Mouse (Mus musculus) embryonic facial prominence, embryonic 14.5 days (tissue): ENCODE data around the gene Ccl17. TPM values are rescaled to one million over a fixed set of nuclear protein-coding genes. Genes with fewer than 3 reads are reported as not detected.

Experiments used
- ATAC-seq: fragments of 200-750 bp; cut with Nextera tagmentation; 2 replicates; pipeline ENCODE4 v1.8.0; 2017; ENCODE audit warnings: low read depth, moderate number of reproducible peaks, moderate TSS enrichment
- DNase-seq: peaks from one replicate; pipeline ENCODE4 v3.0.0-alpha.2; 2015; ENCODE audit warnings: low spot score
- H3K27ac ChIP-seq: fragments of 300-500 bp; sonication (generic); replicated peaks from 2 replicates; pipeline ENCODE4 v1.5.1; 2014; ENCODE audit warnings: low read depth, mild to moderate bottlenecking, low read length, moderate library complexity
- H3K27me3 ChIP-seq: fragments of 300-500 bp; sonication (generic); replicated peaks from 2 replicates; pipeline ENCODE4 v1.6.1; 2014; ENCODE audit warnings: low read length; ENCODE audit not compliant: control insufficient read depth, insufficient read depth
- H3K36me3 ChIP-seq: fragments of 300-500 bp; sonication (generic); 2 replicates; pipeline ENCODE4 v1.6.1; 2014; ENCODE audit warnings: low read length, mixed read lengths; ENCODE audit not compliant: control insufficient read depth, insufficient read depth
- H3K4me1 ChIP-seq: fragments of 300-500 bp; sonication (generic); 2 replicates; pipeline ENCODE4 v1.6.1; 2014; ENCODE audit warnings: antibody characterized with exemption, low read length; ENCODE audit not compliant: control insufficient read depth, insufficient read depth
- H3K4me2 ChIP-seq: fragments of 300-500 bp; sonication (generic); 2 replicates; pipeline ENCODE4 v1.6.1; 2014; ENCODE audit warnings: low read depth, mild to moderate bottlenecking, low read length, moderate library complexity, mixed read lengths
- H3K4me3 ChIP-seq: fragments of 300-500 bp; sonication (generic); 2 replicates; pipeline ENCODE4 v1.5.1; 2014; ENCODE audit warnings: low read depth, mild to moderate bottlenecking, low read length
- H3K9ac ChIP-seq: fragments of 300-500 bp; sonication (generic); 2 replicates; pipeline ENCODE4 v1.6.1; 2014; ENCODE audit warnings: low read depth, mild to moderate bottlenecking, low read length, moderate library complexity, mixed read lengths
- H3K9me3 ChIP-seq: fragments of 300-500 bp; sonication (generic); 2 replicates; pipeline ENCODE4 v1.6.1; 2016; ENCODE audit warnings: low read length; ENCODE audit not compliant: control insufficient read depth
- WGBS: fragments of 180-500 bp; shearing (Covaris S2); extraction: QIAGEN DNeasy Blood & Tissue Kit; methylation state at CpG from one replicate; pipeline ENCODE4 v1.1.7; 2014; 5-methylcytosine and 5-hydroxymethylcytosine counted together
- polyA plus RNA-seq: library from polyadenylated mRNA; unstranded; fragments of >200 nt; fragmentation: Nextera tagmentation; extraction: Ambion mirVana; gene quantifications from 2 replicates; pipeline ENCODE4 v1.2.1, GENCODE M21; 2014

Gene Ccl17
- polyA plus RNA-seq, 1 experiment from 2014 or later, result 0.63 TPM

DNA sequence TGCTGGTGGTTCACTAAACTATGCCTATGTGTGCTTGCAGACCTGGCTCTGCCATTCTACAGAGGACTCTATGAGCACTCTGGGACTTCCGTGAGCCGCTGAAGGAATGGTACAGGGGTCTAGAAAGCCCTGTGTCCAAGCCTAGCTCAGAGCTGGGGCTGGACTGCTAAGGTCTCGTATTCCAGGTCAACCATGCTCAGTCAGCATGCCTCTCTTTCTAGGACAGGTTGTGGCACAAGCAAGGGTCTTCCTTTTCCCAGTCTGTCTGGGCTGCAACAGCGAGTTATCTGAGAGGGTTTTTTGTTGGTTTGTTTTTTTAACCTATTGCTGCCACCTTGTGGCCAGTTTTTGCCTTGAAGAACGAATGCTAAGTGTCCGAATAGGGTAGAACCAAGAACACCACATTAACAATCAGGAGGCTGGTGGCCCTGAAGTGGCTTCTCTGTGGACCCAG is 2.4 kb downstream of the Ccl17 start:
- no peaks in the 10 kb centered on the region for H3K4me1 ChIP-seq
- H3K36me3 ChIP-seq, result no peaks in the 10 kb centered on the region
- WGBS, result 29% methylated on average over 6 of the region's 6 CpGs
- H3K4me3 ChIP-seq, result no peak overlapping the region
- peak overlapping the region; percentile 39 for H3K4me2 ChIP-seq
- no peaks in the 10 kb centered on the region for H3K27me3 ChIP-seq
- no peak overlapping the region for H3K27ac ChIP-seq
- ATAC-seq (peak; percentile 65), DNase-seq (peak; percentile 91)
- H3K9ac ChIP-seq, result 0 out of 2 replicates have a peak overlapping the region, but pooled peaks have one; percentile 16
- H3K9me3 ChIP-seq, result no peaks in the 10 kb centered on the region

DNA sequence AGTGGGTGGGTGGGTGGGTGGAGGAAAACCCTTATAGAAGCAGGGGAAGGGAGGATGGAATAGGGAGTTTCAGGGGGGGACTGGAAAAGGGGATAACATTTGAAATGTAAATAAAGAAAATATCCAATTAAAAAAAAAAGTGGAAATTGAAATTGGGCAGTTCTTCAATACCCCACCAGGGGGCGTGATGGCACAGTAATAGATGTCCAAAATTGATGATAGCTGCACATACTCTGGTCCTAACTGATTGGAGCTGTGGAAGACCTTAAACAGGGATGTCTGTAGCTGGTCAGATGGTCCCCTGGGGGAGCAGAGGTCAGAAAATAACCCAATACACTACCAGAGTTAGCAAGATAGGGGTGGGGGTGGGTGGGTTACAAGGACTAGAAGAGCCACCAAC is 4.3 kb downstream of the Ccl17 start:
- Histone ChIP-seq H3K4me1 (no peaks in the 10 kb centered on the region), H3K27ac (no peak overlapping the region), H3K9ac (no peak overlapping the region), H3K36me3 (no peaks in the 10 kb centered on the region), H3K9me3 (no peaks in the 10 kb centered on the region), H3K27me3 (no peaks in the 10 kb centered on the region), H3K4me2 (no peak overlapping the region), H3K4me3 (no peak overlapping the region)
- 0% methylated on average over 1 of the region's 1 CpGs for WGBS
- ATAC-seq (no peak), DNase-seq (no peak)

DNA sequence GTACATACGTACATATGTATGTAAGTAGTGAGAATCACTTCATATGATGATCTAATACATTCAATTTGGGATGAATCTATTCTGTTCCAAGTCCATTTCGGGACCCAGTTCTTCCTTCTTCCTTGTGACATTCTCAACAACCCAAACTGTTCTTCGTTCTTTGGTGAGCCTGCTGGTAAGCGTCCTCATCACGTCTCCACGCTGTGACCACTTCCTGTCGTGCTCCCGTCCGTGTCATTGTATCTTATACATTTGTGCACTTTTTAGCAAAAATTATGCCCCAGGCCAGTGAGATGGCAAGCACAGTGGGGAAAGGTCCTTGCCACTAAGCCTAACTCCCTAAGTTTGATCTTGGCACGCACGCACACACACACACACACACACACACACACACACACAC is 7.7 kb downstream of the Ccl17 start:
- Histone ChIP-seq H3K4me3 (no peak overlapping the region), H3K27me3 (no peaks in the 10 kb centered on the region), H3K4me1 (no peaks in the 10 kb centered on the region), H3K9me3 (no peaks in the 10 kb centered on the region), H3K36me3 (peaks cover 20% of the 10 kb centered on the region), H3K9ac (no peak overlapping the region), H3K4me2 (no peak overlapping the region), H3K27ac (no peak overlapping the region)
- DNase-seq (no peak), ATAC-seq (no peak)
- WGBS, result 90% methylated on average over 11 of the region's 11 CpGs

DNA sequence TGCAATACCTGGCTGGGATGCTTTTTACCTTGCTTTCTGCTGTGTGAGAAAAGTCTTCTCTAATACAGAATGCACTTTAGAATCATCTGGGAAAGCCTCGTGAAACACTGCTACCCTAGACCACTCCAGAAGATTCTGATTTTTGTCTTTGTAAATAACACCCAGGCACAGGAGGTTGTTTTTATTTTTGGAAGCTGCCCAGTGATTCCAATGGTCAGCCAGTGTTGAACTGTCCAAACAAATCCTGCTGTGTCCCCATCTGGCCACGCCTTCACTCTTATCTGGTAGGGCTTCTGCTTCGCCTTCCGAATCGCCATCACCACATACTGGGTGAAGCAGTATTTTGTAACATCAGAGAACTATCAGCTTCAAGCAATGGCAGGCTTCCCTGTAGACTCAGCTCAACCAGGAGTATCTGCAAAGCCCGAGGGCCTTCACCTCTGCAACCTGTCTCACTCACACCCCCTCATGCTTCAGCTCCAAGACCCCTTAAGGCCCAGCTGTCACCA is 9.5 kb downstream of the Ccl17 start:
- H3K27ac ChIP-seq, result no peak overlapping the region
- no peak overlapping the region for H3K4me3 ChIP-seq
- no peaks in the 10 kb centered on the region for H3K9me3 ChIP-seq
- ATAC-seq (no peak), DNase-seq (no peak)
- H3K4me1 ChIP-seq, result no peaks in the 10 kb centered on the region
- H3K9ac ChIP-seq, result no peak overlapping the region
- H3K4me2 ChIP-seq, result no peak overlapping the region
- 83% methylated on average over 6 of the region's 6 CpGs for WGBS
- no peaks in the 10 kb centered on the region for H3K27me3 ChIP-seq
- H3K36me3 ChIP-seq, result peaks cover 37% of the 10 kb centered on the region

DNA sequence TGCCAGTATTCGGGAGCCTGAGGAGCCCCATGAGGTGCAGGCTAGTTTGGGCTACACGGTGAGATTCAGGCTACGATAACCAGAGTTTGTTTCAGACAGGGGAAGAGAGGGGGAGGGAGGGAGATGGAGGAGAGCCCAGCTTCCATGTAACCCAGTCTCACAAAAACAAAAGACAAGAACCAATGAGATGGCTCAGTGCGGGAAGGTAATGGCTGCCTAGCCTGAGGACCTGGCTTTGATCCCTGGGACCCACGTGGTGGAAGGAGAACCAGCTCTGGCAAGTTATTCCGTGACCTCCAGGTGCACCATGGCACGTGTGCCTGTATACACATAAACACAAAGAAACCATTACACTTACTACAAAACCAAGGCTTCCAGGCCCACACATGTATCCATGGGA is 10.3 kb downstream of the Ccl17 start:
- no peak overlapping the region for H3K4me3 ChIP-seq
- H3K36me3 ChIP-seq, result peaks cover 43% of the 10 kb centered on the region
- ATAC-seq (peak; percentile 42), DNase-seq (peak; percentile 47)
- no peak overlapping the region for H3K4me2 ChIP-seq
- H3K9ac ChIP-seq, result no peak overlapping the region
- no peaks in the 10 kb centered on the region for H3K9me3 ChIP-seq
- no peaks in the 10 kb centered on the region for H3K27me3 ChIP-seq
- H3K4me1 ChIP-seq, result no peaks in the 10 kb centered on the region
- no peak overlapping the region for H3K27ac ChIP-seq
- 61% methylated on average over 7 of the region's 7 CpGs for WGBS

DNA sequence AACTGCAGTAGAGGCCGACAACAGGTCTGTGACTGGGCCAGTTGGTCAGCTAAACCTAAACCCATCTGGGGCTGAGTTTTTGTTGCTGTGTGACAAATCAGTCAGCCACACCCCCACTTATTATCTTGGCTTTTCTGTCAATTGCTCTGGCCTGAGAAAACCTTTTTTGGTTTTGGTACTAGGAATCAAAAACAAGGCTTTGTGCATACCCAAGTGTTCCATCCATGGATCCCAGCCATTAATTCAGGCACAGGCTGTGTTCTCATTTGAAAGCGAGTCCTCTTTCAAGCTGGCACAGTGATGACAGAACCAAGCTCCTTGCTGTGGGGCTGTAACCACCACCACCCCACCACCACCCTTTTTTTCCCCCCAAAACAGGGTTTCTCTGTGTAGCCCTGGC is 11.1 kb downstream of the Ccl17 start:
- no peak for ATAC-seq
- H3K9me3 ChIP-seq, result no peaks in the 10 kb centered on the region
- no peaks in the 10 kb centered on the region for H3K4me1 ChIP-seq
- peaks cover 50% of the 10 kb centered on the region for H3K36me3 ChIP-seq
- H3K4me3 ChIP-seq, result no peak overlapping the region
- H3K4me2 ChIP-seq, result no peak overlapping the region
- H3K27me3 ChIP-seq, result no peaks in the 10 kb centered on the region
- no peak overlapping the region for H3K9ac ChIP-seq
- 94% methylated on average over 2 of the region's 2 CpGs for WGBS
- H3K27ac ChIP-seq, result no peak overlapping the region
- no peak for DNase-seq

DNA sequence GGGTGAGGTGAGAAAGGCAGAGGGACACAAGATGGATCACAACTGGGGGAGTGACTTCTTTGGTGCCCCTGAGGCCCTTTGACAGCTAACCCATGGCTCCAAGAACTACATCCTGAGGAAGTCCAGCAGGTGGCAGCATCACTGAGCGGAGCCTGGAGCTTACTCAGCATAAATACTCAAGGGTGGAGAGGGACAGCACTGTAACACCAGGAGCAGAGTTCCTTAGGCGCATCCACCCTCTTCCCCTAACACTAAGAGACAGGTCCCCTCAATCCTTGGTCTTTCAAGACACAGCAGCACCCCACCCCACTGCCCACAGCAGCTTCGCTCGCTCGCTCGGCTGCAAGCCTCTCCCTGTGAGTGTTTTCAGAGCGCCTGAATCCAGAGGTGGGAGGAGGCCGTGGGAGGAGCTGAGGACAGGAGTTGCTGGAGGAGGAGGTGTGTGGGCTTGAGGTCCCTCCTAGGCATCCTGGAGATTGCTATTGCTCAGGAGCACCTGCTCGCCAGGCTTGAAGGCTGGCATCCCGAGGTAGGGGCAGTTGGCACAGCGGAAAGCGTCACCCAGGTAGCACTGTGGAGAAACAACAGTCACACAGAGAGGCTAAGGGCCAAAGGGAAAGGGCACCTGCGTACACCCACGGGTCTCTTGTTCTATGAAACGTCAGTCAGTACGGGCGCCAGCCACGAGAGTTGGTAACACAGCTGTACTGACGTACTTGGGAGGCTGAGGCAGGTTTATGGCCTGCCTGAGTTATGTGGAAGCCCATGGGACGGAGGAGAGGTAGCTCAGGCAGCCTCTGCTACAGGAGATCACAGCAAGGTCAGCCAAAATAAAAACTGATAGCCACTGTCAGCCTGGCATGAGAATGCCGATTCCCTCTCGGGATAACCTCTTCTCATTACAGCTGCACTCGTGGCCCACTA is 12.6 kb downstream of the Ccl17 start:
- Histone ChIP-seq H3K4me1 (no peaks in the 10 kb centered on the region), H3K36me3 (peaks cover 52% of the 10 kb centered on the region), H3K4me2 (no peak overlapping the region), H3K4me3 (no peak overlapping the region), H3K27ac (no peak overlapping the region), H3K9me3 (no peaks in the 10 kb centered on the region), H3K27me3 (no peaks in the 10 kb centered on the region), H3K9ac (no peak overlapping the region)
- ATAC-seq (peak; percentile 56), DNase-seq (peak; percentile 61)
- 79% methylated on average over 23 of the region's 23 CpGs for WGBS

DNA sequence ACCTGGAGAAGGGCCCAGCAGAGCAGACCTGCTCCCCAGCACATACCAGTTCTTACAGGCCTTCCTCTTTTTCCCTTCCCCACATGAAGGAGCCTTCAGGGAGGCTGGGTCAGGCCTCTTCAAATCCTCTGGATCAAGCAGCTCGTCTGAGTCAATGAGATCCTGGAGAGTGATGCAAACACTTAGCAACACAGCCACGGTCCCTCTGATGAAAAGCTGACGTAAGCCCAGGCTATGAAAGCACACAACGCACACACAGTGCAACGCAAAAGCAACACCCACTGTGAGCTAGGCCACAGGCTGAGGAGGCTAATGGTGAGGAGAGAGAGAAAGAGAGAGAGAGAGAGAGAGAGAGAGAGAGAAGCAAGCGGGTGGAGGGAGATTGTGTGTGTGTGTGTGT is 14.9 kb downstream of the Ccl17 start:
- WGBS, result 86% methylated on average over 6 of the region's 6 CpGs
- no peaks in the 10 kb centered on the region for H3K4me1 ChIP-seq
- H3K27me3 ChIP-seq, result no peaks in the 10 kb centered on the region
- DNase-seq, result no peak
- H3K9ac ChIP-seq, result no peak overlapping the region
- ATAC-seq, result no peak
- no peaks in the 10 kb centered on the region for H3K9me3 ChIP-seq
- no peak overlapping the region for H3K27ac ChIP-seq
- H3K36me3 ChIP-seq, result peaks cover 72% of the 10 kb centered on the region
- H3K4me2 ChIP-seq, result no peak overlapping the region
- no peak overlapping the region for H3K4me3 ChIP-seq

DNA sequence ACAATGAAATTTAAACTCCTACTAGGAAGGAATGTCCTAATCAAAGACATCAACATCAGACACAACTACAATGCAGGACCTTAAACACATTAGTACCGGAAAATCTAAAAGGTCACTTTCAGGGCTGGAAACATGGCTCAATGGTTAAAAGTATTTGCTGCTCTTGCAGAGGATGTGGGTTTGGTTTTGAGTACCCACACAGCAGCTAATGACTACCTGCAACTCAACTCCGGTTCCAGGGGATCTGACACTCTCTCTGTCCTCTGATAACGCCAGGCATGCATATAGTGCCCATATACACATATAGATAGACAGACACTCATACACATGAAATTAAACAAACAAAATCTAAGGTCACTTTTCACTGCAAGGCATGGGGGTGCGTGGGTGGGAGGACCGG is 16.0 kb downstream of the Ccl17 start:
- Histone ChIP-seq H3K27me3 (no peaks in the 10 kb centered on the region), H3K36me3 (peaks cover 78% of the 10 kb centered on the region), H3K4me2 (no peak overlapping the region), H3K9me3 (no peaks in the 10 kb centered on the region), H3K9ac (no peak overlapping the region), H3K4me3 (no peak overlapping the region), H3K27ac (no peak overlapping the region), H3K4me1 (no peaks in the 10 kb centered on the region)
- DNase-seq (no peak), ATAC-seq (no peak)
- 93% methylated on average over 5 of the region's 5 CpGs for WGBS
